Mouse (Mus musculus) midbrain, embryonic 12.5 days (tissue): ENCODE results near the gene Cpsf7. TPM values are rescaled to one million over a fixed set of nuclear protein-coding genes. Genes with fewer than 3 reads are reported as not detected.

ENCODE experiments used
- ATAC-seq: fragments of 200-750 bp; cut with Nextera tagmentation; 2 replicates; pipeline ENCODE4 v1.8.0; 2017; ENCODE audit warnings: low read depth, moderate TSS enrichment, moderate library complexity; ENCODE audit not compliant: low FRiP score
- H3K27ac ChIP-seq: fragments of 300-500 bp; sonication (generic); replicated peaks from 2 replicates; pipeline ENCODE4 v1.5.1; 2016; ENCODE audit warnings: mild to moderate bottlenecking
- H3K27me3 ChIP-seq: fragments of 300-500 bp; sonication (generic); 2 replicates; pipeline ENCODE4 v1.6.1; 2016; ENCODE audit warnings: mild to moderate bottlenecking
- H3K36me3 ChIP-seq: fragments of 300-500 bp; sonication (generic); 2 replicates; pipeline ENCODE4 v1.6.1; 2016
- H3K4me1 ChIP-seq: fragments of 300-500 bp; sonication (generic); 2 replicates; pipeline ENCODE4 v1.6.1; 2016
- H3K4me2 ChIP-seq: fragments of 300-500 bp; sonication (generic); replicated peaks from 2 replicates; pipeline ENCODE4 v1.6.1; 2016; ENCODE audit warnings: mild to moderate bottlenecking, moderate library complexity
- H3K4me3 ChIP-seq: fragments of 300-500 bp; sonication (generic); 2 replicates; pipeline ENCODE4 v1.5.1; 2016; ENCODE audit warnings: mild to moderate bottlenecking
- H3K9ac ChIP-seq: fragments of 300-500 bp; sonication (generic); replicated peaks from 2 replicates; pipeline ENCODE4 v1.6.1; 2016; ENCODE audit warnings: mild to moderate bottlenecking, moderate library complexity
- H3K9me3 ChIP-seq: fragments of 300-500 bp; sonication (generic); 2 replicates; pipeline ENCODE4 v1.6.1; 2016; ENCODE audit warnings: mild to moderate bottlenecking
- WGBS: fragments of 180-500 bp; shearing (Covaris S2); methylation state at CpG from one replicate; pipeline ENCODE4 v1.1.7; 2016; 5-methylcytosine and 5-hydroxymethylcytosine counted together
- polyA plus RNA-seq: library from polyadenylated mRNA; unstranded; fragments of >200 nt; fragmentation: Nextera tagmentation; extraction: Ambion mirVana; gene quantifications from 2 replicates; pipeline ENCODE4 v1.2.1, GENCODE M21; 2016

Gene Cpsf7
- polyA plus RNA-seq, 1 experiment from 2014 or later: 67.6 TPM

DNA sequence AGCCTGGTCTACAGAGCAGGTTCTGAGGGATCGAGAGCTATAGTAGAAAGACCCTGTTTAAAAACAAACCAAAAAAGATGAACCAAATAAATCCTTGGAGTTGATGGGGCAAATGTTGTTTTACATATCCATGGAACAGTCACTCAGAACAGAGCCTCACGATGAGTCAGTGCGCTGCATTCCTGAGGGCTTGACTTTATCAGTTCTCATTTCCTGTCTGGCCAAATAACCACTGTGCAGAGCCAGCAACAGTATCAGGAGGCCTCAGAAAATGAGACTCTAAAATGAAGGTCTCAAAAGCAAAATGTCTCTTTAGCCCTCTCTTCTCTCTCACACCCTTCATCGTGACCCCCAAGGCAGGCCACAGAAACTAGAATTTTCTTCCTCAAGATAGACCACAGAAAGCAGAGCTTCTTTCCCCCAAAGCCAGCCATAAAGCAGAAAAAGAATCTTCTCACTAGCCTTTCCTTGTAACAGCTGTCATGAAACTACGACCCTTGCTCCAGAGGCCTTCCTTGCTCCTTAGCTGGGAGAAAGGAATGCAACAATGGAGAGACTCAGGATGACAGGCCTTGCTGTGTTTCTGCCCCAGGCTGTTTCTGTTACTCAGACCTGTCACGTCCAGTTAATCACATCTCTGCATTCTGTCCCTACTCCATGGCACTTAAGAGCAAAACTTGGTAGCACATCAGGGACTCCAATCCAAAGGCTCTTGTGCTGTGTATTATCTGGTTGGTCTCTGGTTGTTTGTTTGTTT is 36.7 kb downstream of the Cpsf7 start:
- H3K4me3 ChIP-seq: no peak overlapping the region
- no peak overlapping the region for H3K27ac ChIP-seq
- no peak overlapping the region for H3K4me2 ChIP-seq
- 0 out of 2 replicates have a peak, but pooled peaks cover under 1% of the 10 kb centered on the region for H3K4me1 ChIP-seq
- WGBS: 70% methylated on average over 6 of the region's 6 CpGs
- no peaks in the 10 kb centered on the region for H3K27me3 ChIP-seq
- H3K9me3 ChIP-seq: no peaks in the 10 kb centered on the region
- no peak for ATAC-seq
- no peaks in the 10 kb centered on the region for H3K36me3 ChIP-seq
- H3K9ac ChIP-seq: no peak overlapping the region

DNA sequence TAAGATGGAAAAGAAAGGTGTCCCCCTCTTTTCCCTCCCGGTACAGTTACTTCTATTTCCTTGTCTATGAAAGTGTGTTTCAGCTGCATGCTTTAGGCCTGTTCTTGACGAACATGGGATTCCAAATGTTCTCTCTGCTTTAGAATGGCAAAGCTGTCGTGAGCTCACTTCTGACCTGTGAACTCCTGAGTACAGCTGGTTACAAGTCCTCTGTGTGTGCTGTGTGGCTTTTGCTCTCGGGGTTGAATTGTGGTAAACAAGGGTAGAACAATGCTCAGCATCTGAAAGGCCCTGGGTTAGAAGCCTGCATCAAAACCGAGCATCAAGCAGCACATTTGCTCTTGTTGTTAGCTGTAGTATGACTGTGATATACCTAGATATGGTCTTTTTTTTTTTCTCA is 37.3 kb downstream of the Cpsf7 start:
- Histone ChIP-seq H3K4me3 (no peak overlapping the region), H3K27me3 (no peaks in the 10 kb centered on the region), H3K9ac (no peak overlapping the region), H3K4me2 (no peak overlapping the region), H3K36me3 (no peaks in the 10 kb centered on the region), H3K4me1 (no peaks in the 10 kb centered on the region), H3K9me3 (no peaks in the 10 kb centered on the region), H3K27ac (no peak overlapping the region)
- ATAC-seq: no peak
- WGBS: 56% methylated on average over 5 of the region's 5 CpGs

DNA sequence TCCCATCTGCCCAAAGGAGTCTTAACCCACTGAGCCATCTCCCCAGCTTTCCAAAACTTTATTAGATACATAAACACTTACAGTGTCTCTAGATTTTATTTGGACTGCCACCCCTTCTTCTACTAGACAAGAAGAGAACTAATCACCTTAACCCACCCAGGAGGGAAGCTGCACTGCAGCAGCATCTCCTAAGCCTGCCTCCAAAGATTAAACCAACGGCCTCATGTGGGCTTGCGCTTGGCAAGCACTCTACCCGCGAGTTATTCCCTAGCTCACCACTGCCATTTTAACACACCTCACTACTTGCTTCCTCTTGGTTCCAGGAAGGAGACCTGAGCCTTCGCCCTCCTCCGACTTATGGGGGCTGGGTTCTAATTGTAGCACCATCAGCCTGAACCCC is 39.2 kb downstream of the Cpsf7 start:
- WGBS: 90% methylated on average over 6 of the region's 6 CpGs
- Histone ChIP-seq H3K4me2 (no peak overlapping the region), H3K36me3 (peaks cover 6% of the 10 kb centered on the region; the same call in 1 of the 2 replicates), H3K9me3 (no peaks in the 10 kb centered on the region), H3K27ac (no peak overlapping the region), H3K9ac (no peak overlapping the region), H3K4me3 (no peak overlapping the region), H3K4me1 (no peaks in the 10 kb centered on the region), H3K27me3 (no peaks in the 10 kb centered on the region)
- ATAC-seq: no peak

DNA sequence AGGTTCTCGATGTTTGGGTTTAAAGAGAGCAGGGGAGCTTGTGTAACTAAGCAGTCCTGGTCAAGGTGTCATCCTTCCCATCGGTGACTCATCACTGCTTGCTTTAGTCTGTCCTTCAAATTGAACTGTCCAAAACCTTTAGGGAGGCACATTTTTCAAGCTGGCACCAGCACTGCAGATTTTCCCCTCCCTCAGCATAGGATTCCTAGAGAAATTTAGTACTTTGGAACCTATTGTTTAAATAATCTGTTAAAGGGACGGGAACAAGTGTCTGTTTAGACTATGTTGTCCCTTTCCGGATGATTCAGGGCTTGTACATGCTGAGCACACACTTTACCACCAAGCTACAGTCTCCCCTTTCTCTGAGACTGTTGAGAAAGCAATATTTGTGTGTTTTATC is 40.2 kb downstream of the Cpsf7 start:
- no peak overlapping the region for H3K4me3 ChIP-seq
- no peaks in the 10 kb centered on the region for H3K9me3 ChIP-seq
- H3K4me1 ChIP-seq: no peaks in the 10 kb centered on the region
- 84% methylated on average over 4 of the region's 4 CpGs for WGBS
- H3K36me3 ChIP-seq: peaks cover 15% of the 10 kb centered on the region; the same call in 1 of the 2 replicates
- H3K4me2 ChIP-seq: no peak overlapping the region
- no peaks in the 10 kb centered on the region for H3K27me3 ChIP-seq
- ATAC-seq: no peak
- no peak overlapping the region for H3K27ac ChIP-seq
- no peak overlapping the region for H3K9ac ChIP-seq

DNA sequence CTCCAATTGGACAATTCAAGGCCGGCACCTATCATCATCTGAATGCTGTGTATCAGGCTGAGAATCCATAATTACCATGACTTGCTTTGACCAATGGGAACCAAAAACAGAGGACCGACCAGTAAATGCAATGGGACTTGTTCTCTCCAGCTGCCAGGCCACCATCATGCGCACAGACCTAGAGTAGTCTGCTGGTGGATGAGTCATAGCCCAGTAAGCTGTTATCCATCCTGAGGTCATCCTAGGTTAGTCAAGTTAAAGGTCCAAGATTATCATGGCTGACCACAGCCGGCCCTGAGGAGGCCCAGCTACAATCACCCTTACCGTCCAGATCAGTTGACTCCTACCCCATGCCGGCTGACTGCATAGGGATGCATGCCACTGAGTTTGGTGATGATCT is 44.6 kb downstream of the Cpsf7 start:
- H3K4me1 ChIP-seq: no peaks in the 10 kb centered on the region
- H3K36me3 ChIP-seq: peaks cover 55% of the 10 kb centered on the region
- no peaks in the 10 kb centered on the region for H3K27me3 ChIP-seq
- H3K9ac ChIP-seq: no peak overlapping the region
- WGBS: 96% methylated on average over 6 of the region's 6 CpGs
- no peak overlapping the region for H3K27ac ChIP-seq
- H3K9me3 ChIP-seq: no peaks in the 10 kb centered on the region
- H3K4me3 ChIP-seq: no peak overlapping the region
- no peak overlapping the region for H3K4me2 ChIP-seq
- no peak for ATAC-seq

DNA sequence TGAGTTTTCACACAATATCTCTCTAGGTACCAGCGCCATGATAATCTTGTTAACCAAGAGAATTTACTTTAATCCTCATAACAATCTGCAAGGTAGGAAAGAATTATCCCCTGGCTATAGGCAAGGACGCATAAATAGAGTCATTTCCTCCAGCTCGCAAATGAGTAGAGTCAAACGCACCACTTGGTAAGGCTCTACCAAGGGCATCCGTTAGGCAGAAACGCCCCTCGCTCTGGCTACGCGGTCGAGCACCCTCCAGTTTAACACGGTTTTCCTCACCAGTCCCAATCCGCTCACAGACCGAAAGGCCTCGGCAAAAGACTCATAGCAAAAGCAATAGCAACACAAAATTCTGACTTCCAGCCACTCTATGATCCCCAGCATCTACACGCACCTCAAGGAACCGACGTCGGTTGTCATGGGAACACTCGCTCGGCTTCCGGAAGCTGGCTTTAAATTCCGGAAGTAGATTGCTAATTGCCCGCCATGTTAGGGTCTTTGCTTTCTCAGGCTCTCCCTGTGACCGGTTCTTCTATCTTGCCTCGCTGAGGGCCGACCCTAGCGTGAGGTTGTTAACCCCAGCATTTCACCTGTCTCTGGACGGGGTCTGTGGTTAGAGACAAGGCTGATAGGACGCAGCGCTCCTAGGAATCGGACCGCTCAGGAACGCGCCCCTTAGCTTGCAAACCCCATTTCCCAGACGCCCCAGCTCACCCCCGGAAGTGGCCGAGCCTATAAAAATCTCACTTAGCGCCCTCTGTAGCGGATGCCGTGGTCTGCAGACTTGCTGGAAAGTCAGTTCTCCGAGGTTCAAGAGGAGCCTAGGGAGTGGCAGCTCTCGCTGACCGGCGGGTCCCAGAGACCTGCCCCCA is 51.9 kb downstream of the Cpsf7 start, which contains the start of the genes Cyb561a3 and Tmem138:
TSS of gene Cyb561a3 (plus strand) at position 483 of the 872 bp plus-strand sequence.
TSS of gene Tmem138 (minus strand) at position 673 of the 872 bp plus-strand sequence.
- H3K9me3 ChIP-seq: no peaks in the 10 kb centered on the region

DNA sequence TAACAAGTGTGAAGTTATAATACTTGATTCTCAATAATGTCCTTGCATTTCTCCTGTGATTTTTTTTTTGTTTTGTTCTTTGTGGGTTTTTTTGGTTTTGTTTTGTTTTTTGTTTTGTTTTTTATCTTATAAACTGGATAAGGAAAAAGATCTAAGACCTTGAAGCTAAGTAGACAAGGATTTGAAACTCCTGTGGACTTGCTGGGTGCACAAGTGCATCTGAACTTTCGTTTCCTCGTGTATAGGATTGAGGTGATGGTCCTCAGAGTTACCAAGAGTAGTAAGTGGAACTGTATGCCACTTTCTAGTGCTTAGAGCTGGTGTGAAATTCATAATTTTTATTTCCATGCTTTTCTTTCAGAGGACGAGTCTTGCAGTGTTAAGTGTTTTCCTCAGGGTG is 55.0 kb downstream of the Cpsf7 start:
- H3K4me3 ChIP-seq: no peak overlapping the region
- no peaks in the 10 kb centered on the region for H3K27me3 ChIP-seq
- no peak for ATAC-seq
- peaks cover 11% of the 10 kb centered on the region for H3K36me3 ChIP-seq
- peaks cover 15% of the 10 kb centered on the region for H3K4me1 ChIP-seq
- H3K9me3 ChIP-seq: no peaks in the 10 kb centered on the region
- WGBS: 84% methylated on average over 3 of the region's 3 CpGs
- no peak overlapping the region for H3K9ac ChIP-seq
- H3K27ac ChIP-seq: no peak overlapping the region
- no peak overlapping the region for H3K4me2 ChIP-seq

More for the DNA sequence above, 51.9 kb downstream of the Cpsf7 start, which contains the start of the genes Cyb561a3 and Tmem138:
- WGBS: under 1% methylated on average over 44 of the region's 44 CpGs
- H3K4me2 ChIP-seq: peak within 1 kb of the TSS; percentile 83
- H3K27me3 ChIP-seq: no peaks in the 10 kb centered on the region
- peak within 1 kb of the TSS; percentile 71 for H3K4me3 ChIP-seq
- peak; percentile 96 for ATAC-seq
- H3K36me3 ChIP-seq: peaks cover 28% of the 10 kb centered on the region
- peak within 1 kb of the TSS; percentile 92 for H3K27ac ChIP-seq
- peaks cover 15% of the 10 kb centered on the region for H3K4me1 ChIP-seq
- H3K9ac ChIP-seq: peak within 1 kb of the TSS; percentile 73

DNA sequence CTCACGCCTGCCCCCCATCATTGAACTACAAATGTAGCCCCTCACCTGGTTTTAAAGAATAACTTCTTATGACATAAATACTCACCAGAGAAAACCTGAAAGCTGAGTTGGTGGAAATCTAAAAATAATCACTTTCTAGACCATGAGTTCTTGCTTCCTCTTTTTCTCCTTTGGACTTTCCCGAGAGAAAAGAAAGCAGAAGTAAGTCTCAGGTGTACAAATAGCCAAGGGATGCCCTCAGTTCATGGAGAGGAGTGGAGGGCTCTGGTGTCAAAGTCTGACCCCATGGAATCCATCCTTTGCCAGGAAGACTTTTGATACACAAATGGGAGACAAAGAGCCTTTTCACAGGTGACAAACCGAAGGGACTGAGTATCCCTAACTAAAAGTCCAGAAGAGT is 55.7 kb downstream of the Cpsf7 start:
- Histone ChIP-seq H3K9me3 (no peaks in the 10 kb centered on the region), H3K36me3 (peaks cover 12% of the 10 kb centered on the region; the same call in 1 of the 2 replicates), H3K4me1 (peaks cover 15% of the 10 kb centered on the region), H3K4me2 (no peak overlapping the region), H3K4me3 (no peak overlapping the region), H3K9ac (no peak overlapping the region), H3K27ac (no peak overlapping the region), H3K27me3 (no peaks in the 10 kb centered on the region)
- no peak for ATAC-seq
- 77% methylated on average over 3 of the region's 3 CpGs for WGBS

DNA sequence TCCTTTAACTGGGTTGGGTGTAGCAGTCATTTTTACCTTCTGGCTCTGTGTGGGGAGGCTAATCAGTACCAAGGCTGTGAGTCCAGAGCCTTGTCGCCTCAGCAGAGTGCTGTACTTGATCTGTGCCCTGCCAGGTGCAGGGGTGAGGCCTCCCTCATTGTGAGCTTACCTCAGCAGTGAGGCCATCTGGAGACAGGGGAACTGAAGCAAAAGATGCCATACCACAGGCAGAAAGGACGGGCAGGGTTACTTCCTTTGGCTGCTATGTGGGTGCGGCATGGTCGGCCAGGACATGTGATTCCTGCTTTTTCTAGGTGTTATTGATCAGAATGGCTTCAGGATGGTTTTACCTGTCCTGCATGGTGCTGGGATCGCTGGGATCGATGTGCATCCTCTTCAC is 56.9 kb downstream of the Cpsf7 start:
- Histone ChIP-seq H3K27ac (no peak overlapping the region), H3K36me3 (peaks cover 12% of the 10 kb centered on the region; the same call in 1 of the 2 replicates), H3K9me3 (no peaks in the 10 kb centered on the region), H3K27me3 (no peaks in the 10 kb centered on the region), H3K9ac (no peak overlapping the region), H3K4me1 (peaks cover 10% of the 10 kb centered on the region; the same call in 1 of the 2 replicates), H3K4me2 (no peak overlapping the region), H3K4me3 (no peak overlapping the region)
- no peak for ATAC-seq
- 84% methylated on average over 6 of the region's 6 CpGs for WGBS

DNA sequence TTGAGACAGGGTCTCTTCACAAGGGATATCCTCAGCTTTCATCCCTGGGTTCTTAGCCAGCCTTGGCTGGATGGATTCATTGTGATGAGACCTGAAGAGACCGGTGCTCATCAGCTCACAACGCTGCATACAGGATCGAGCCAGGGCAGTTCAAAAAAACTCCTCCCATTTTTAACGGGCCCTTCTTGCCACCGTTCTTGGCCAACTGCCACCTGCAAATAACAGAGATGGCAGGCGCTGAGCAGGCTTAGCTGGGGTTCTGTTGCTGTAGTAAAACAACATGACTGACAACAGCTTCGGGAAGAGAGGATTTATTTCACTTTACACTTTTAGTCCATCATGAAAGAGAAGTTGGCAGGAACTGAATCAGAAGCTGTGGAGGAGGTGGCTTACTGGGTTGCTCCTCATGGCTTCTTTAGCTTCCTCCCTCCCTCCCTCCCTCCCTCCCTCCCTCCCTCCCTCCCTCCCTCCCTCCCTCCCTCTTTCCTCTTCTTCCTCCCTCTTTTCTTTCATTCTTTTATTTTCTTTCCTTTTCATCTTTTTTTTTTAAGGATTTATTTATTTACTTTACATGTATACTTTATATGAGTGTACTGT is 58.6 kb downstream of the Cpsf7 start:
- no peak overlapping the region for H3K4me2 ChIP-seq
- H3K4me1 ChIP-seq: 0 out of 2 replicates have a peak, but pooled peaks cover under 1% of the 10 kb centered on the region
- H3K36me3 ChIP-seq: peaks cover 12% of the 10 kb centered on the region; the same call in 1 of the 2 replicates
- H3K9ac ChIP-seq: no peak overlapping the region
- 86% methylated on average over 7 of the region's 7 CpGs for WGBS
- no peak for ATAC-seq
- no peak overlapping the region for H3K27ac ChIP-seq
- no peak overlapping the region for H3K4me3 ChIP-seq
- H3K9me3 ChIP-seq: no peaks in the 10 kb centered on the region
- no peaks in the 10 kb centered on the region for H3K27me3 ChIP-seq

DNA sequence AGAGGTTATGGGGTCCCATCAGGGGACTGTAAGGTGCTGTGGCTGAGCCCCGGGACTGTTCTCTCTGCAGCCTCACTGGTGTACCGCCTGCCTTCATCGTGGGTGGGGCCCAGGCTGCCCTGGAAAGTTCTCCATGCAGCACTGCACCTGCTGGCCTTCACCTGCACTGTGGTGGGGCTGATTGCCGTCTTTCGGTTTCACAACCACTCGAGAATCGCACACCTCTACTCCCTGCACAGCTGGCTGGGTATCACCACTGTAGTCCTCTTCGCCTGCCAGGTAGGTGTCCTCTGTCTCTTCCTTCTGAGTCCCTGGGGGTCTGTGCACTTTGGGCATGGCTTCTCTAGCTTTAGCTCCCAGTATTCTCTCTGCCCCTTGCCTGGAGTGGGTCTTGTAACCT is 60.0 kb downstream of the Cpsf7 start:
- no peak overlapping the region for H3K4me2 ChIP-seq
- no peaks in the 10 kb centered on the region for H3K9me3 ChIP-seq
- H3K27me3 ChIP-seq: no peaks in the 10 kb centered on the region
- H3K9ac ChIP-seq: no peak overlapping the region
- H3K36me3 ChIP-seq: peaks cover 12% of the 10 kb centered on the region; the same call in 1 of the 2 replicates
- no peaks in the 10 kb centered on the region for H3K4me1 ChIP-seq
- WGBS: 94% methylated on average over 8 of the region's 8 CpGs
- no peak overlapping the region for H3K27ac ChIP-seq
- ATAC-seq: no peak
- H3K4me3 ChIP-seq: no peak overlapping the region
